Mouse (Mus musculus) brain, embryonic 14.5 days (tissue): ENCODE measurements around the gene Scrn1.

Experiments used
- CTCF ChIP-seq: fragments of 200-500 bp; IDR thresholded peaks from 2 replicates; pipeline ENCODE4 v1.5.1; 2012; ENCODE audit warnings: inconsistent platforms, mild to moderate bottlenecking, moderate library complexity, borderline replicate concordance; ENCODE audit not compliant: insufficient read depth, insufficient read length; ENCODE audit errors: extremely low read depth
- POLR2A ChIP-seq: fragments of 200-500 bp; IDR thresholded peaks from 2 replicates; pipeline ENCODE4 v1.6.1; 2012; ENCODE audit warnings: mild to moderate bottlenecking, inconsistent platforms, borderline replicate concordance; ENCODE audit not compliant: poor library complexity, insufficient read depth, insufficient read length, severe bottlenecking; ENCODE audit errors: extremely low read depth

GRCm38 (mm10) chr6:54460172-54460914, 105.9 kb downstream of the Scrn1 start:
- TF ChIP-seq CTCF (no peak), POLR2A (no peak)
